Mouse (Mus musculus): ENCODE results near the gene Foxred1. TPM values are rescaled to one million over a fixed set of nuclear protein-coding genes. Genes with fewer than 3 reads are reported as not detected.

Foxred1 gene
- 10 to 100 TPM; 34.7 to 40.1 TPM for total RNA-seq (2021)
- long read RNA-seq, experiment 1, transcript Foxred1-202 (11 exons, 2,289 nt): major isoform, 42 of 61 reads
- long read RNA-seq, experiment 1, partial matches to known transcripts: 4 of 61 reads
- long read RNA-seq, experiment 1, other reads (novel, unspliced or antisense): 13 of 61 reads
- long read RNA-seq, experiment 2, transcript Foxred1-202 (11 exons, 2,289 nt): major isoform, 46 of 60 reads
- long read RNA-seq, experiment 2, partial matches to known transcripts: 2 of 60 reads
- long read RNA-seq, experiment 2, other reads (novel, unspliced or antisense): 10 of 60 reads

GRCm38 (mm10) chr9:35210542-35211474 is at the start of gene Foxred1:
TSS of gene Foxred1 (minus strand) at chr9:35211055.
- intact Hi-C loops (cut with DNase I; ENCODE audit: low total_unique reads): no loop called here
- DNase-seq: peak; percentile 99

- intact Hi-C loops (cut with DNase I; ENCODE audit: low total_unique reads): no loop called here
- no peak for DNase-seq
These were observed 46.5 kb upstream of the Foxred1 start for GRCm38 (mm10) chr9:35257365-35257764.

GRCm38 (mm10) chr9:35249476-35249875 is 38.6 kb upstream of the Foxred1 start:
- intact Hi-C loops (cut with DNase I; ENCODE audit: low total_unique reads): no loop called here
- DNase-seq: no peak

- intact Hi-C loops (cut with DNase I; ENCODE audit: low total_unique reads): no loop called here
These were observed 36.5 kb upstream of the Foxred1 start for GRCm38 (mm10) chr9:35247405-35247804.

GRCm38 (mm10) chr9:35239734-35240133 is 28.9 kb upstream of the Foxred1 start:
- no peak for DNase-seq
- intact Hi-C loops (cut with DNase I; ENCODE audit: low total_unique reads): no loop called here

More at GRCm38 (mm10) chr9:35247405-35247804, 36.5 kb upstream of the Foxred1 start:
- DNase-seq: no peak

- intact Hi-C loops (cut with DNase I; ENCODE audit: low total_unique reads): no loop called here
- DNase-seq: no peak
These were observed 28.2 kb upstream of the Foxred1 start for GRCm38 (mm10) chr9:35238915-35239571.

- intact Hi-C loops (cut with DNase I; ENCODE audit: low total_unique reads): no loop called here
- no peak for DNase-seq
These were observed 27.5 kb upstream of the Foxred1 start for GRCm38 (mm10) chr9:35238371-35238770.

GRCm38 (mm10) chr9:35235996-35236395 is 25.1 kb upstream of the Foxred1 start:
- intact Hi-C loops (cut with DNase I; ENCODE audit: low total_unique reads): no loop called here
- no peak for DNase-seq

- intact Hi-C loops (cut with DNase I; ENCODE audit: low total_unique reads): no loop called here
These were observed 17.8 kb upstream of the Foxred1 start for GRCm38 (mm10) chr9:35228671-35229070.

GRCm38 (mm10) chr9:35223466-35223865 is 12.6 kb upstream of the Foxred1 start:
- intact Hi-C loops (cut with DNase I; ENCODE audit: low total_unique reads): no loop called here
- no peak for DNase-seq

More at GRCm38 (mm10) chr9:35228671-35229070, 17.8 kb upstream of the Foxred1 start:
- DNase-seq: no peak

- intact Hi-C loops (cut with DNase I; ENCODE audit: low total_unique reads): no loop called here
- DNase-seq: no peak
These were observed 7.1 kb upstream of the Foxred1 start for GRCm38 (mm10) chr9:35217963-35218362.

- no peak for DNase-seq
- intact Hi-C loops (cut with DNase I; ENCODE audit: low total_unique reads): no loop called here
These were observed 987 bp upstream of the Foxred1 start for GRCm38 (mm10) chr9:35211573-35212511.

- intact Hi-C loops (cut with DNase I; ENCODE audit: low total_unique reads): no loop called here
- DNase-seq: peak; percentile 66
These were observed 6.4 kb downstream of the Foxred1 start for GRCm38 (mm10) chr9:35204421-35204820.

GRCm38 (mm10) chr9:35203536-35203935 is 7.3 kb downstream of the Foxred1 start:
- intact Hi-C loops (cut with DNase I; ENCODE audit: low total_unique reads): no loop called here
- no peak for DNase-seq

GRCm38 (mm10) chr9:35200529-35201060 is 10.3 kb downstream of the Foxred1 start:
- no peak for DNase-seq
- intact Hi-C loops (cut with DNase I; ENCODE audit: low total_unique reads): no loop called here

GRCm38 (mm10) chr9:35199772-35200471 is 10.9 kb downstream of the Foxred1 start, which contains the start of the genes Srpr and Tirap:
TSS of gene Srpr (plus strand) at chr9:35200175.
TSS of gene Tirap (minus strand) at chr9:35200291.
- intact Hi-C loops (cut with DNase I; ENCODE audit: low total_unique reads): no loop called here

GRCm38 (mm10) chr9:35198945-35199771 is 11.7 kb downstream of the Foxred1 start:
- intact Hi-C loops (cut with DNase I; ENCODE audit: low total_unique reads): no loop called here
- DNase-seq: no peak

More at GRCm38 (mm10) chr9:35199772-35200471, 10.9 kb downstream of the Foxred1 start, which contains the start of the genes Srpr and Tirap:
- DNase-seq: peak; percentile 95
